Mouse (Mus musculus) testis, postnatal 14 days (tissue): ENCODE measurements around the gene Tecpr1.
A peak's percentile ranks its signal among the peaks of the same experiment; 100 is the strongest.

ENCODE experiments used
- DNase-seq: peaks from one replicate; pipeline ENCODE4 v3.0.0; 2021; ENCODE audit warnings: low spot score

Gene Tecpr1

GRCm38 (mm10) chr5:144251876-144252577 lies 28.6 kb upstream of the Tecpr1 start:
- no peak for DNase-seq

- DNase-seq, result no peak
Measured at GRCm38 (mm10) chr5:144249871-144250270, 26.5 kb upstream of the Tecpr1 start.

- peak; percentile 75 for DNase-seq
Measured at GRCm38 (mm10) chr5:144247906-144248585, 24.6 kb upstream of the Tecpr1 start.

GRCm38 (mm10) chr5:144247307-144247706 lies 23.9 kb upstream of the Tecpr1 start:
- no peak for DNase-seq

- DNase-seq, result no peak
Measured at GRCm38 (mm10) chr5:144246669-144247068, 23.3 kb upstream of the Tecpr1 start.

GRCm38 (mm10) chr5:144245592-144245991 lies 22.2 kb upstream of the Tecpr1 start:
- DNase-seq, result no peak

- DNase-seq, result no peak
Measured at GRCm38 (mm10) chr5:144243901-144244487, 20.6 kb upstream of the Tecpr1 start, which contains the start of gene Bri3. TSS of gene Bri3 (plus strand) at chr5:144244437.

GRCm38 (mm10) chr5:144238969-144239368 lies 15.6 kb upstream of the Tecpr1 start:
- DNase-seq, result no peak

- DNase-seq, result no peak
Measured at GRCm38 (mm10) chr5:144234714-144235113, 11.3 kb upstream of the Tecpr1 start.

- DNase-seq, result no peak
Measured at GRCm38 (mm10) chr5:144234222-144234621, 10.8 kb upstream of the Tecpr1 start.

GRCm38 (mm10) chr5:144232531-144232930 lies 9.1 kb upstream of the Tecpr1 start:
- no peak for DNase-seq

GRCm38 (mm10) chr5:144231410-144231809 lies 8.0 kb upstream of the Tecpr1 start:
- DNase-seq, result no peak

GRCm38 (mm10) chr5:144230216-144230615 lies 6.8 kb upstream of the Tecpr1 start:
- DNase-seq, result no peak

- no peak for DNase-seq
Measured at GRCm38 (mm10) chr5:144226220-144226619, 2.8 kb upstream of the Tecpr1 start.

GRCm38 (mm10) chr5:144223899-144224816 lies 743 bp upstream of the Tecpr1 start:
- DNase-seq, result no peak

GRCm38 (mm10) chr5:144222811-144223502 lies 458 bp downstream of the Tecpr1 start:
- no peak for DNase-seq

GRCm38 (mm10) chr5:144221305-144221704 lies 2.1 kb downstream of the Tecpr1 start:
- no peak for DNase-seq

GRCm38 (mm10) chr5:144219936-144220335 lies 3.5 kb downstream of the Tecpr1 start:
- no peak for DNase-seq

GRCm38 (mm10) chr5:144219306-144219705 lies 4.1 kb downstream of the Tecpr1 start:
- DNase-seq, result no peak

GRCm38 (mm10) chr5:144218061-144218460 lies 5.4 kb downstream of the Tecpr1 start:
- no peak for DNase-seq

- no peak for DNase-seq
Measured at GRCm38 (mm10) chr5:144215992-144216391, 7.4 kb downstream of the Tecpr1 start.
